Mouse (Mus musculus) liver, postnatal 0 days (tissue): ENCODE results near the gene H2-Ob.

Experiments
- CTCF ChIP-seq: sonication (generic); IDR thresholded peaks from 2 replicates; pipeline ENCODE4 v1.5.1; 2016; ENCODE audit warnings: antibody characterized with exemption, low read depth
- EP300 ChIP-seq: IDR thresholded peaks from 2 replicates; pipeline ENCODE4 v1.6.1; 2016; ENCODE audit warnings: antibody characterized with exemption, low read depth, mild to moderate bottlenecking

GRCm38 (mm10) chr17:34288131-34288530 is 49.4 kb downstream of the H2-Ob start:
- no peak for TF ChIP-seq CTCF
- no peak for TF ChIP-seq EP300
